Mouse (Mus musculus): ENCODE measurements around the gene Scgb1b30.
"Not testable (repeated sequence)": the region's sequence is repeated elsewhere in the genome, so short reads cannot be mapped to it uniquely, and the experiment has no call there.

The Scgb1b30 gene

GRCm38 (mm10) chr7:34094911-34095481 is at the start of gene Scgb1b30:
TSS of gene Scgb1b30 (plus strand) at chr7:34095431.
- no peak for DNase-seq (ENCODE audit: low spot score in 2 of 2)

- not testable (repeated sequence) for DNase-seq (ENCODE audit: low spot score in 2 of 2)
Measured at GRCm38 (mm10) chr7:34068132-34068531, 27.1 kb upstream of the Scgb1b30 start.

- DNase-seq (ENCODE audit: low spot score in 2 of 2), result no peak
Measured at GRCm38 (mm10) chr7:34100002-34100401, 4.8 kb downstream of the Scgb1b30 start.

GRCm38 (mm10) chr7:34101276-34101675 is 6.0 kb downstream of the Scgb1b30 start:
- no peak for DNase-seq (ENCODE audit: low spot score in 2 of 2)

- DNase-seq (ENCODE audit: low spot score in 2 of 2), result no peak
Measured at GRCm38 (mm10) chr7:34109190-34109589, 14.0 kb downstream of the Scgb1b30 start.

- no peak for DNase-seq (ENCODE audit: low spot score in 2 of 2)
Measured at GRCm38 (mm10) chr7:34116601-34117000, 21.4 kb downstream of the Scgb1b30 start.

- not testable (repeated sequence) for DNase-seq (ENCODE audit: low spot score in 2 of 2)
Measured at GRCm38 (mm10) chr7:34120636-34121035, 25.4 kb downstream of the Scgb1b30 start.

GRCm38 (mm10) chr7:34122987-34123720 is 27.9 kb downstream of the Scgb1b30 start:
- DNase-seq (ENCODE audit: low spot score in 2 of 2), result no peak

GRCm38 (mm10) chr7:34125346-34125745 is 30.1 kb downstream of the Scgb1b30 start:
- DNase-seq (ENCODE audit: low spot score in 2 of 2), result no peak

GRCm38 (mm10) chr7:34126291-34126690 is 31.1 kb downstream of the Scgb1b30 start:
- DNase-seq (ENCODE audit: low spot score in 2 of 2), result no peak

- no peak for DNase-seq (ENCODE audit: low spot score in 2 of 2)
Measured at GRCm38 (mm10) chr7:34131118-34131517, 35.9 kb downstream of the Scgb1b30 start.

- DNase-seq (ENCODE audit: low spot score in 2 of 2), result no peak
Measured at GRCm38 (mm10) chr7:34131959-34132354, 36.7 kb downstream of the Scgb1b30 start.

- no peak for DNase-seq (ENCODE audit: low spot score in 2 of 2)
Measured at GRCm38 (mm10) chr7:34132355-34133079, 37.3 kb downstream of the Scgb1b30 start.

GRCm38 (mm10) chr7:34133117-34133762 is 38.0 kb downstream of the Scgb1b30 start, which contains the start of gene Wtip:
TSS of gene Wtip (minus strand) at chr7:34133268.
- DNase-seq (ENCODE audit: low spot score in 2 of 2), result no peak

GRCm38 (mm10) chr7:34134336-34134735 is 39.1 kb downstream of the Scgb1b30 start:
- DNase-seq (ENCODE audit: low spot score in 2 of 2), result no peak

- DNase-seq (ENCODE audit: low spot score in 2 of 2), result no peak
Measured at GRCm38 (mm10) chr7:34139493-34139892, 44.3 kb downstream of the Scgb1b30 start.

- peak in 1 of 2 experiments; percentile 28 for DNase-seq (ENCODE audit: low spot score in 2 of 2)
Measured at GRCm38 (mm10) chr7:34141123-34141522, 45.9 kb downstream of the Scgb1b30 start.

- no peak for DNase-seq (ENCODE audit: low spot score in 2 of 2)
Measured at GRCm38 (mm10) chr7:34147193-34147592, 52.0 kb downstream of the Scgb1b30 start.
